Mouse (Mus musculus) CD4-positive, CD25-positive, alpha-beta regulatory T cell, adult 4 months (primary cell): ENCODE measurements around the gene Dab1. TPM values are rescaled to one million over a fixed set of nuclear protein-coding genes. Genes with fewer than 3 reads are reported as not detected.

ENCODE experiments used
- ATAC-seq: one replicate; pipeline ENCODE4 v1.8.0; 2017
- polyA plus RNA-seq, 2 experiments: library from polyadenylated mRNA; unstranded; fragments of 100-300 nt; shearing (Covaris generic); gene quantifications; one replicate each; pipeline ENCODE4 v1.2.1; 2017

Dab1 gene
- polyA plus RNA-seq, 2 experiments from 2014 or later: 0.26 TPM; not detected in 1

DNA sequence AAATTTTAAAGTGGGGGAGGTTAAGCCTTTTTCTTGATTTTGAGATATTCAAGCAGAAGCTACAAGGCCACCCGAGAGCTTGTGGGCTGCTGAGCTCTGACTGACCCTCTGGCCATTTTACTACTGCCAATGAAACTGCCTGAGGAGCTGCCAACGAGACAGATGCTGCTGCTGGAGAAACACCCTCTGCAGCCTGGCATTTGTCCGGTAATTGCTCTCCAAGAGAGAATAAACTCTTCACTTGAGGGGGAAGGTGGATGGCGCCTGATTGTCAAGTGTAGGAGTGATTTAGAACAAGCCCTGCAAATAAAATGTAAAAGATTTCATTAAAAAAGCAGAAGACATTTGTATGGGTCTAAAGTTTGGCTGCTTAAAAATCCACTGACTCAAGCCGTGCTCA is 839.6 kb downstream of the Dab1 start:
- ATAC-seq: no peak

DNA sequence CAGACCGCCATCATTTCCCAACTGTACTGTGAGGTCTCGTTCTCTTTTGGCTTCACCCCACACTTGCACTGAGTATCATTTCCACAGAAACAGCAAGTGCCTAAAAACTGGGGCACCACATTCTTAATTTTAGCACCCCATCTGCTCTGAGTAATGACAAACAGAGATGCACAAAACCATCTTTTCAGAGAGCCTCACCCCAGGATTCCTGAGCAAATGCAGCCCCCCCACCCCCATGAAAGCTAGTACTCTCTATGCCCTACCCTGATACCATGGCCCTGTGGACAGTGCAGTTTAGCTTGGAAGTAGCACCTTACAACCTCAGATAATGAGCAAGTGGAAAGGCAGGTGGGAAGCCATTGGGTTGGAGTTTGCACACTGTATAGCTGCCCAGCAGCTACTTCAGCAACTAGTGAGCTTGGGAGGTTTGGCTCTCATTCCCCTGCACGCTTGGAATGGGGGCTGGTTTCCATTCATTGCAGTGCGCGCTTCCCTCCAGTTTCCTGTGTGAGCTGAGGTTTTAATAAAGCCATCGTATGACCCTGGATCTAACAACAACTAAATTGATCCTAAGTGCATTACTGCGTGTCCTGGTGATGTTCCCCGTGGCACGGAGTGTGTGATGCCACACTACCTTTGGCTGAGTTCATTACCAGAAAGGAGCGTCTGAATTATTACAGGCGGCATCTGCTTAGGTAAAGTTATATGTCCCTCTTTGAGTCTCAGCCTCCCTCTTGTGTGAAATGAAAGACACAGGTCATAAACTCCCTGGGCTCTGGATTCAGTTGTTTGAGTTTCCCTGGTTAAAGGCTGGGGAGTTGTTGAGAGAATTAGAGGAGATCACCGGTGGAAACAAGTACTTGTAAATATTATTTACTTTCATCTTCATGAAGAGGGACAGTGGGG is 842.2 kb downstream of the Dab1 start:
- ATAC-seq: no peak

DNA sequence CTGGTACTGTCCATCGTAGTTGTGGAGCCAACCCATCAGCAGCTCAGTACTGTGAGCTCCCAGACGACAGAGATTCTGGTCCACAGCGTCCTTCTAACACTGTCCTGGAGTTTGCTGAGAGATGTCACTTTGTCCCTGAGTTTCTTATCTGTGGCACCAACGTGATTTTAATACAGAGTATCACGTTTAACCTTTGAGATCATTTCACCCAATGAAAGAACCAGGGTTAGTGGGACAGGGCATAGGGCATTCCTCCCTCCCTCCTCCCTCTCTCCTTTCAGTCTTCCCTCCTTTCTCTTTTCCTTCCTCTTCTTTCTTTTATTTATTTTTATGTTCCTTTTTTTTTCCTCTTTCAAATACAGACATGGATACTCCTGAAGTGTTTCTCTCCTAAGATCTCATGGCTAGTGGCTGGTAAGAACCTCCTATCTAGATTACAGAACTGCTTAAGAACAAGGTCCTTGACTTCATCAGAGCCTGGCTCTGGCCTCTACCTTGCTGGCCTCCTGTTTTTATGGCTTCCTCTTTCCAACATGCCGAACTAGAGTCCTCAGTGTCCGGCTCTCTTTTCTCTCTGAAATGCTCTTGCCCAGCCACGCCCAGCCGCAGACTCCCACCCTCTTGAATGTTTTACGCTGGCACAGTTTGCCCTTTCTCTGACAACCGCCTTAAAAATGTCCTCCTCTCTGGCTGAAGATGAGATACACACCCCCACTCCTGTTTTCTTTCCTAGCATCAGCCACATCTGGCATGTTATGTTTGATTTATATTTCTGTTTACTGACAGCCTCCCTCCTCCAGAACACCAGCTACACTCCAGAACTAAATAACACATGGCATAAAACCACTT is 844.0 kb downstream of the Dab1 start:
- ATAC-seq: no peak

DNA sequence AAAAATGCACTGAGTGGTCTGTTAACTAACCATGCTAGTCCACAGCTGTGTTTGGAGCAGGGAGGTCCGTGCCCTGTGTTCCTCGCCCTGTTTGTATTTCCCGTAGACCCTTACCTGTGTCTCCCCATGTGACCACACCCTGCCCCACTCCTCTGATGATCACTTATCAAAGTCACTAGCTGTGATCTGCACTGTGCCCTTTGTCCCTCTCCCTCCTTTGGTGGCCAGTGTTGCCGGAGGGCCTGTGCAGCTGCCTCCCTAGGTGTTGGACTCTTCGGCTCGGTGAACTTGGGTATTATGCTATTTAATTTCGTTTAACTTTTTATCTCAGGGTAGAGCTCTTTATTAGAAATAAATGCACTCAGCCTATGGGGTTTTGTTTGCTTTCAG is 844.6 kb downstream of the Dab1 start:
- ATAC-seq: no peak

DNA sequence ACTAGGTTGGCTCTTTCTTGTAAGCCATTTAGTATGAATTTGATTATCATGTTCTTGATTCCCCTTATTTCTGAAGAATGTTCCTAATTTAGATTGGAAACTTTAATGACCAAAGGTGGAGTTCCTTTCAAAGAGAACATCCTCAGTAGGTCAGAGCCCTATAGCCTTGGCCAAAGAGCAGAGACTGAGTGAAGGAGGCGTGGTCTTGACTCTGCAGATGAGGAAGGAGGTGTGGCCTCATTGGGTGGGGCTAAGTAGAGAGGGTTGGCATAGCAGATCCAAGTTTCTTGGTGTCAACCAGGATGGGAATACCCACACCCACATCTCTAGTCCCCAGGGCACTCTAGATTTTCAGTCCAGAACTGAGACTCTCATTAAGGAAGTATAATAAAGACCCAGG is 846.4 kb downstream of the Dab1 start:
- ATAC-seq: no peak

DNA sequence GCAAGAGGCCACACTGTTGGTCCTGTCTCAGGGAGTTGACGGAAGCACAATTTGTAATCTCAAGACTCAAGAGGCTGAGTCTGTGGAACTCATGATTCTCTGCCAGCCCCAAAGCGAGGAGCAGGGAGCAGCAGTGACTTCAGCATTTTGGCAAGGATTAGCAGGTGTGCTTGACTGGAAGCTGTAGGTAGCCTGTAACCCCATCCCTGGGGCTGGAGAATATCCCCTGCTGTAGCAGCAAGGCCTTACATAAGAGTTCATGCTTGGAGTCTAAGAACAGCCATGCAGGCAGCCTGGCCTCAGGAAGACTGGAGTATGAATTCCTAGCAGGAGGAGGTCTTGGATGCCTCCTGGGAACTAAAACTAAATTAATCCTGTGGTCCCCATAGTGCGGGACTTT is 849.5 kb downstream of the Dab1 start:
- no peak for ATAC-seq

DNA sequence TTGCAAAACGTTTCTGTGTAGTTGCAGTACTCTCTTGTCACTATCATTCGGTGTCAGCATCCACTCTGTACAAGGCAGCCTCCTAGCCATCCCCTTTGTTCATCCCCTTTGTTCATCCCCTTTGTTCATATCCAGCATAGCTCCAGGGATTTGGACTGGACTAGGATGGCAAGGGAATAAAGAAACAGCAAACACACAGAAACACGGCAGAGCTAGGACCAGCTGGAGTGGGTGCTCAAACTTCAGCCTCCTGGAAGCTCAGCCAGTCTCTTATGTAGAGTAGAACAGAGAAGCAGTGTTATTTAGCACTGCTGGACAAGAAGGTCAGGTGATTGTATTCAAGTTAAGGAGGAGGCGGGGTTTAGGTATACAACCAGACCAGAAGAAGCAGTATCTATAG is 853.8 kb downstream of the Dab1 start:
- ATAC-seq: no peak

DNA sequence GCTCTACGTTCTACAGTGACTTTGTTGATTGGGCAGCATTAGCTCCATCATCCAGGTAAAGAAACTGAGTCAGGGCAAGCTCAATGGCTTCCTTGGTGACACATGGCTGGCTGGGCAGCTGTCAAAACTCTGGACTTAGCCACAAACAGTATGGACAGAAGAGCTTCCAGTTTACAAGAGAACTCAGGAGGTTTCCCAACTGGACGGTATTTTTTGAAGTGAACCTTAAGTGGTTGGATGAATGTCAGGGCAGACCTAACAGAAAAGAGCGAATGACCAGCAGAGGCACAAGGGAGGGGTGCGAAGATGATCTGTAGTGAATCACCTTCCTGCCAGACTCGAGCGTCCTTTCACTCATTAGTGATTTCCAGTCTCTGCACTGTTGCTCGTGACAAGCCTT is 857.7 kb downstream of the Dab1 start:
- no peak for ATAC-seq

DNA sequence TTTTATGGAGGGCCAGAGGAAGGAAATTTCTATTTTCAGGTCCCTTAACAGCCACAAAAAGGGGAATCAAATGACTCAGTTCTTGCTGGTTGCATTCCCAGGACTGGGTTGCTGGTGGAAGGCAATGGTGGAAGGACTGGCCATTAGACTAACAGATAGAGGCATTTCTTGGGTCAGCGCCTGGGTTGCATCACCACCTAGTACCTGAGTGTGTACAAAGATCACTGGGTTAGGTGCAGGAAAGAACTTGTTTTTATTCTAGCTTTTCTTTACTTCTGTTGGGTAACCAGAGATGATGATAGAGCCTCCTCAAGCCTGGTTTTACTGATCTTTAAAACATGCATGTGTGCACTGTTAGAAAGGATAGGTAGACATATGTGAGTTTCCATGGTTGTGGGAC is 864.8 kb downstream of the Dab1 start:
- no peak for ATAC-seq

DNA sequence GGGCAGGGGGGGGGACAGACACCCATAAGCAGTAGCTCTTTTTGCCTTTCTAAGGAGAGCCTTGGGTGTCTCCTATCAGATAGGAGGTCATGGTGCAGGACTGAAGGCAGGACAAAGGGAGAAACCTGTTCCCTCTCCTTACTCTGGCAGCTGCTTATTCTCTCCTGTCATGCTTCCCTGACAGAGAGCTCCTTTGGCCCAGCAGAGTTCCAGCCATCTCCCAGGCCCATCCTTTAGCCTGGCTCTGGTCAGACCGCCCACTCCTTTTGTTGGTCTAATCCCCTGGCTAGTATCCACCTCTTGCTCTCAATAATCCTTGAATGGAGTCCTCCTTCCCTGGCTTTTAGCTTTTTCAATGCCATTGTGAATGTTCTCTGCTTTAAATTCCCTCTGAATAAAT is 878.1 kb downstream of the Dab1 start:
- ATAC-seq: no peak

DNA sequence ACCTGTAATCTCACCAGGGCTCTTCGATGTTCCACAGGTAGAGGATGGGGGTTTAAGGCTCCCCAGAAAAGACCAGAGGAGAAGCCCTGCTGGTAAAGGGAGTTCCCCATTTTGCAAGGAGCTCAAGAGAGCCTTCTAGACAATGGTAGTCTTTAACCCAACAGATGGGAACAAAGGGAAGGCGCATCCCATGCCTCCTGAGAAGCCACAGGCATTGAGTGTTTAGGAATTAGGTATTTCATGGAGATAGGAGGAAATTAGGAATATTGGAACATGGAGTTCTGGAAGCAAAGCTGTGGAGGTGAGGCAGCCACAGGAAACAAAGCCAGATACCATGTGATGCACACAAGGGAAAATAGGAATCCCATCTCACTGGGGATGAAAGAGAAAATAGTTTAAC is 881.0 kb downstream of the Dab1 start:
- ATAC-seq: no peak

DNA sequence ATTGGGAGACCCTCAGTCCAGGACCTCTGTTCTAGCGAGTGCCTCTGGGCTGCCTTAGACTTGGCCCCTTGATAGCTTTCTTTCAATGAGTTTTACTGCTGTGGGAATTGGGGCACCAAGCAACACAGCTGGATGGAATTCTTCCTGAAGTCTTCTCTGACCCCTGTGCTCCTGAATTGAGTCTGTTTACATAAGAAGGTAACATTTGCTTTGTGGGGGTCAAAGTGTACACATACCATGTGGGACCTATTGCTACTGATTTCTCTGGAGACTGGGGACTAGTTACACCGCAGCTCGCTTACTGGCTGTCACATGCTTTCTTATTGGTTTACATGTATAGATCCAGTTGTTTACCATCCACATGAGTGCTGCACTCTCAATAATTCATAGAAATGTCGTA is 881.5 kb downstream of the Dab1 start:
- ATAC-seq: no peak

DNA sequence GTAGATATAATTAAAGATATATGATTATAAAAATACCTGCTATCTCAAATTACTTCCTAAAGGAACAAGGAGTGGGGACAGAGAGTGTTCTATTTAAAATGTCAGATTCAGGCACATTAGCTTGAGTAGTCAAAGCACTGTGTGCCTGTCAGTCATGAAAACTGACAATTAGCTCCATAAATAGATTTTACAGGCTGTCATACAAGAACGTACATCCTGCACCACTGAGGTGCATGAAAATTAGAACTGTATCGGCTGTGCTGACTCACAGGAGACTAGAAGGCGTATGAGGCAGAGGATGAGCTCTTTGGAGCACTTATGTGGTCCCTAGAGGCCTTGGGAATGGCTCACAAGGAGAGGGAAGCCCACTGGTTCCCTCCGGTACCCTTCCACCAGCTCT is 882.1 kb downstream of the Dab1 start:
- no peak for ATAC-seq

DNA sequence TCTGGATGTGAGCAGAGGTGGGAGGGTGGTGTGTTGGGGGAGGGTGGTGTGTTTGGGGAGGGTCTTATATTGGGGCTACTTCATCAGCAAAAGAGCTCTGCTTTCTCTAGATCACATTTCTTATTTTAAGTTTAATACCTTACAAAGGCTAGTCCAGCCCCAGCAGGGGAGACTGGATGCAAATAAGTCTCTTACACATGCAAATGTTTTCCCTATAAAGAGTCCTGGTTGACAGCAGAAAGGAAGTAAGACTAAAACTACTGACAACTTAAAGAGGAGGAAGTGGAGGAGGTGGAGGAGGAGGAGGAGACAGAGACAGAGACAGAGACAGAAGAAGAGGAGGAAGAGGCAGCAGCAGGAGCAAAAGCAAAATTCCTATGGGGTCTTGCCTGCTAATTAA is 885.8 kb downstream of the Dab1 start:
- no peak for ATAC-seq

DNA sequence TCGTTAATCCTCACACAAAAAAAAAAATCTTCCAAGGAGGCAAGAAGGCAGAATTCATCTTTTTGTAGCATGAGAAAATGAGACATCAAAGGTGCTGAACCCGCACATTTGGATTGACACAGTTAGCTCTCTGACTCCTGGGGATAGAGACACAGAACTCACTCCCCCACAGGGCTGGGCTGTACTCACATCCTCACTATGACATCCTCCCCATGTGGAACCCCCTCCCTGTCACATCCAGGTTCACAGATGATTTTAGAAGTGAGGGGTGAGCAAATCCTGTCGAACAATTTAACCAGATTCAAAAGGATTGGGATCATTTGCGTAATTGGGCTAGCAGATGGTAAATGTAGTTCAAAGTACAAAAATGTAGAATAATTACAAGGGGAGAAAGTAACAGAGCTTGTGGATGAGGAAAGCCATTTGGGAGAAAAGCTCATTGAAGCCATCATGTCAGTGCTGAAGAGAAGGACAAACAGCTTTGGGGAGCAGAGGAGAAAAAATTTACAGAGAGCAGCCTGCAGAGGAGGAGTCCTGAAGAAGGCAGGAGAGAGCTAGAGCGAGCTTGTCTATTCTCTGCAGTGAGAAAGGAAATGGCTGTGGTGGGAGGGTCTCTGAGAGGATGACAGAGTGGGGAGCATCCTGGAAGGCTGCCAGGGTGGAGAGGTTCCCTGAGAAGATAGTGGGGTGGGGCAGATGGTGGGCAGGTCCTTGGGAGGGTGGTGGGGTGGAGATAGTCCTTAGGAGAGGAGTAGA is 890.2 kb downstream of the Dab1 start:
- ATAC-seq: no peak

DNA sequence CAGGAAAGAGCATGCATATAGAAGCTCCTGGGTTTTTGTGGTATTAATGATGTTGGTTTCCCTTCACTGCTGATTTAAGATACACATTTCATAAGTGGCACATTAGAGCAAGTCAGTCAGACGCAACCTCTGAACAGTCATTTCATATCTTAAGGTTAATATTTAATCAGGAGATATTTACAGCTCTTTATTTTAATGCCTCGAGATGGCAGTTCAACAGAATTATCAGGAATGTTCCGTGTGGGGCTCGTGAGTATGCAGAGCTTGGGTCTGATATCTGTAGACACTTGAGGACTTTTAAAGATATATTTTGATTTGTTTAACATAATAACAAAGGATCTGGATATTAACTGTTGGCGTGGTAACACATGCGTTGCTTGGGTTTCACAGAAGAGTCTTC is 892.7 kb downstream of the Dab1 start:
- ATAC-seq: no peak

DNA sequence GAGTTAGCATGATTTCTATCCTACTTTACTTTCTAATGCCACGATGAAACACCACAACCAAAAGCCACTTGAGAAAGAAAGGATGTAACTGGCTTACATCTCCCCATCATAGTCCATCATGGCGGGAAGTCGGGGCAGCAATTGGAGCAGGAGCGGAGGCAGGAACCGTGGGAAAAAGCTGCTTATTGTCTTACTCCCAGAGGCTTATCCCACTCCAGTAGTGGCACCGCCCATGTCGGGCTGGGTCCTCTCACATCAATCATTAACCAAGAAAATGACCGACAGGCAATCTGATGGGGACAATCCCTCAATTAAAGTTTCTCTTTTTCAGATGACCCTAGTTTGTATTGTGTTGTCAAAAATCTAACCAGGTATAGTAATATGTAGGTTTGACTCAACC is 893.4 kb downstream of the Dab1 start:
- no peak for ATAC-seq

DNA sequence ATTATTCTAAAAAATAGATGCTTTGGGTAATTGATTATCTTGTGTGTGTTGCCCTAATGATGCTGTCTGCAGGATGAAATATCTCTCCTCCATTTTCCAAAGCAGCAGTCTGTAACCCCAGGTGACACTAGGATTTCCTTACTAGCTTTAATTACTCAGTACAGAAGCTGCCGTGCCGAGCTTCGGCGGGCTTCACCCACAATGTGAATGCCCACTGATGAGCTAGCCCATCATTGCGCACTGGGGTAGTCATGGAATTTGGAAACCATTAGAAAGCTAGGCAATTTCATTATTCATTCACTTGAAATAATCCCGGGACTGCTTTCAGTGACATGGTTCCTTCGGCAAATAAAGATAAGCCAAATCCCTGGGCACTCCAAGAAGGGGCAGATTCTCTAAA is 894.5 kb downstream of the Dab1 start:
- no peak for ATAC-seq

DNA sequence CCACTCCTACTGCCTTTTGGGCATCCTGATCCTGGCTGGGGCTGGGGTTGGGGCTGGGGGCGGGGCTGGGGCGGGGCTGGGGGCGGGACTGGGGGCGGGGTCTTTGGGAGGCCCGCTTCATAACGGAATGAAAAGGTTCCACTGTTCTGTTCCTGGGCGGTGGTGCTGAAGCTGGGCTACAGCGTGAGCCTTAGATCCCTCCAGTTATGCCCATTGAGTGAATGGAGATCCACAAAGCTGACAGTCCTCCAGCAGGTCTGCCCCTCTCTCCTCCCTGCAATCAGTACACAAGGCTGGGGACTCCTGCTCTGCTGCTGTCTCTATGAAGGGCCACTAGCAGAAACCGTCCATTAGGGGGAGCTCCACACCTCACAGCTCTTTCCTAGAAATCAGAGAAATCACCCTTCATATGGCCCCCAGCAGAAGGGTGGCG is 895.4 kb downstream of the Dab1 start:
- no peak for ATAC-seq

DNA sequence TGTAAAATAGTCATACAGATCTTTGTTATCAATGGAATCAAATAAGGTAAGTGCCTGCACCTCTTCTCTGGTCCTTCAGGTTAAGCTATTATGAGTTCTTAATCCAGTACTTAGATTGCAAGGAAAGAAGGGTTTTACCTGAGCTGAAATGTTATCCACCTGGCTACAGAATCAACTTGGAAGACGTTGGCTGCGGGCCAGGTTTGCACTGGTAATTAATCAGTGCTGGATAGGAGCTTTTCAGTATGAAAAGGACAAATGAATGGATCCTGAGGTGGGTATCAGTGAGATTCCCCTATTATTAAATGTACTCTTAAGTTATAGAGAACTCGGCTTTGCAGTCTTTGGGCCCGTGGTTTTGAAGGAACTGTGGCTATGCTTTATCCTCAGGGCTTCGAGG is 896.5 kb downstream of the Dab1 start:
- ATAC-seq: no peak

DNA sequence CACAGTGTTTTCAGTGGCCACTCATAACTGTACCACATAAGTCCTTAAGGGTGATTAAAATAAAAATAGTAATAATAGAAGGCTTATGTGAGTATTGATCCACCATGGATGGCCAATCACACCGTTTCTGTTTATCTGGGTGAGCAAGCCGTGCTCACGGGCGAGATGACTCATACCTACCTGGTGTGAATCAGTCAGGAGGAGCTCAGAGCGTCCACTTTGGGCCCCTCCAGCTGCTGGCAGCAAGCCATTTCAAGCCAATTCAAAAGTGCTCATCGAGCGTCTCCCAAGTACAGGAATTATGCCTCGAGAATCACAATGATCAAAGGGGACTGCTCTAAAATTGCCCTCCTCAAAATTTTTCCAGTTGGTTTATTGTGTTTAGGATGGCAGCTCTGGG is 903.2 kb downstream of the Dab1 start:
- no peak for ATAC-seq

DNA sequence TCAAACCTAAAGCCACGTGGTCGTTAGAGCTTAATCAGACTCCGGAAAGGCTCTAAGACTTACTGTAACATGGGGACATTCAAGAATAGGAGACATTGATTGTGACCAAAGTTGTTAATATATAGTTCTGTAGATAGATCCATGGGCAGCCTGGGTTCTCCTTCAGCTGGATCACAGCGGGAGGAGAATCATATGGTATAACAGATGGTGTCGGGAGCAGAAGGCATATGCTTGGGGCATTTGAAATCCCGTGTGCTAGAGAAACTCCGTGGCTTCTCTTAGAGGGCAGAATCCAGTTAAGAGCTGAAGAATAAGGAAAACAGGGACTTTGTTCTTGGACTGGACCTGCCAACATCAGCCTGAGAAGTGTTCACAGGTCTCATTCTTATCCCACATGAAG is 904.6 kb downstream of the Dab1 start:
- ATAC-seq: no peak
